Mouse (Mus musculus) heart, embryonic 11.5 days (tissue): ENCODE data around the gene Abce1. TPM values are rescaled to one million over a fixed set of nuclear protein-coding genes. Genes with fewer than 3 reads are reported as not detected.

Source experiments
- ATAC-seq: fragments of 200-750 bp; cut with Nextera tagmentation; replicated peaks from 2 replicates; pipeline ENCODE4 v1.8.0; 2017; ENCODE audit warnings: moderate library complexity; ENCODE audit not compliant: insufficient number of reproducible peaks, low FRiP score, low TSS enrichment
- H3K27ac ChIP-seq: fragments of 300-500 bp; sonication (generic); 2 replicates; pipeline ENCODE4 v1.5.1; 2014; ENCODE audit warnings: mild to moderate bottlenecking, low read depth, low read length
- H3K27me3 ChIP-seq: fragments of 300-500 bp; sonication (generic); 2 replicates; pipeline ENCODE4 v1.6.1; 2014; ENCODE audit warnings: mild to moderate bottlenecking, low read length, mixed read lengths; ENCODE audit not compliant: control insufficient read depth, insufficient read depth
- H3K36me3 ChIP-seq: fragments of 300-500 bp; sonication (generic); 2 replicates; pipeline ENCODE4 v1.6.1; 2014; ENCODE audit warnings: mild to moderate bottlenecking, low read length, moderate library complexity, mixed read lengths; ENCODE audit not compliant: control insufficient read depth, insufficient read depth
- H3K4me1 ChIP-seq: fragments of 300-500 bp; sonication (generic); 2 replicates; pipeline ENCODE4 v1.6.1; 2014; ENCODE audit warnings: low read length; ENCODE audit not compliant: control insufficient read depth, insufficient read depth
- H3K4me2 ChIP-seq: fragments of 300-500 bp; sonication (generic); 2 replicates; pipeline ENCODE4 v1.6.1; 2014; ENCODE audit warnings: mild to moderate bottlenecking, moderate library complexity
- H3K4me3 ChIP-seq: fragments of 300-500 bp; sonication (generic); 2 replicates; pipeline ENCODE4 v1.5.1; 2014; ENCODE audit warnings: low read depth, low read length
- H3K9ac ChIP-seq: fragments of 300-500 bp; sonication (generic); 2 replicates; pipeline ENCODE4 v1.6.1; 2014; ENCODE audit warnings: mild to moderate bottlenecking, low read depth, low read length, moderate library complexity
- H3K9me3 ChIP-seq: fragments of 300-500 bp; sonication (generic); replicated peaks from 2 replicates; pipeline ENCODE4 v1.6.1; 2016; ENCODE audit warnings: low read length; ENCODE audit not compliant: control insufficient read depth
- WGBS: fragments of 180-500 bp; shearing (Covaris S2); extraction: QIAGEN DNeasy Blood & Tissue Kit; methylation state at CpG from one replicate; pipeline ENCODE4 v1.1.7; 2014; ENCODE audit not compliant: insufficient replicate concordance; 5-methylcytosine and 5-hydroxymethylcytosine counted together
- polyA plus RNA-seq: library from polyadenylated mRNA; unstranded; fragments of >200 nt; fragmentation: Nextera tagmentation; extraction: Ambion mirVana; gene quantifications from 2 replicates; pipeline ENCODE4 v1.2.1, GENCODE M21; 2014

Abce1 gene
- polyA plus RNA-seq: 88.0 and 105 TPM in 2 replicates

DNA sequence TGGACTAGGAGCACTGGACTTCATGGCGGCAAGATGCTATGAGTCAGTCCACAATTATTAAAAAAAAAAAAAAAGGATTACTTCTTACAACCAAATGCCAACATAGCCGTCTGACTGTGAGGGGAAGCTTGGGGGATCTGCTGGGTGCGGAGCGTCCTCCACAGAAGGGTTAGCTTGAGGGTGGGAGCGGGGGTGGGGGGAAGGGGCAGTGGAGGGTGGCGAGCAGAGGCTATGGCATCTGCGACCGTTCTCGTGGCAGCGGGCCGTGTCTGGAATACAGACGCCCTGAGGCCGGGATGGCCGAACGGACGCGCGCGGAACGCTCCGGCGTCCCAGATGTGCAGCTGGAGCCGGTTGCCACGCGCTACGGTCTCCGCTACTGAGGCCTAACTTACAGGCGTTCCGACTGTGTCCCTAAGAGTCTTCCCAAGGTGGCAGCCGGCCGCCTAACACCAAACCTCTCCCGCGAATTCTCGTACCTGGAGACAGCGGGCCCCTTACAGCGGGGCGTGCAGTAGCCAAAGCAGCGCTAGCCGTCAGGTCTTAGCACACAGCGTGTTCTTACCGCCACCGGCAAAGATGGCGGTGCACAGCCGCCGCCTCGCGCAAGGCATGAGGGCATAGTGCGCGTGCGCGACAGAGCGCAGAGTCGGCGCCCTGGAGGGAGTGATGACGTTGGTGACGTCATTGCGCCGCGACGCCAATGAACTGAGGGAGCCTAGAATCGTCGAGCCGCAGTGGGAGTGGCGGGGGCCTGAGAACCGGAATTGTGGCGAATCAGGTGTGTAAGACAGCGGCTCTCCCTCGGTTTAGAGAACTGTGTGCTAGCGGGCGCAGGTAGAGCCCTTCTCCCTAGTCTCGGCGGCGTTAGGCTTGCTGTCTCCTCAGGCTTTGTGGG lies at the start of gene Abce1, which contains the start of gene Anapc10:
Gene Abce1, minus strand, starts transcription at position 677 of the 898 bp plus-strand sequence.
Gene Anapc10, plus strand, starts transcription at position 757 of the 898 bp plus-strand sequence.
- Histone ChIP-seq H3K9ac (peak within 1 kb of the TSS; percentile 93), H3K36me3 (peaks cover 4% of the 10 kb centered on the region; the same call in 1 of the 2 replicates), H3K4me2 (peak within 1 kb of the TSS; percentile 83), H3K4me3 (peak within 1 kb of the TSS; percentile 95), H3K4me1 (no peaks in the 10 kb centered on the region), H3K27me3 (no peaks in the 10 kb centered on the region), H3K27ac (peak within 1 kb of the TSS; percentile 73), H3K9me3 (no peaks in the 10 kb centered on the region)
- WGBS: under 1% methylated on average over 73 of the region's 73 CpGs
- ATAC-seq: peak; percentile 98

DNA sequence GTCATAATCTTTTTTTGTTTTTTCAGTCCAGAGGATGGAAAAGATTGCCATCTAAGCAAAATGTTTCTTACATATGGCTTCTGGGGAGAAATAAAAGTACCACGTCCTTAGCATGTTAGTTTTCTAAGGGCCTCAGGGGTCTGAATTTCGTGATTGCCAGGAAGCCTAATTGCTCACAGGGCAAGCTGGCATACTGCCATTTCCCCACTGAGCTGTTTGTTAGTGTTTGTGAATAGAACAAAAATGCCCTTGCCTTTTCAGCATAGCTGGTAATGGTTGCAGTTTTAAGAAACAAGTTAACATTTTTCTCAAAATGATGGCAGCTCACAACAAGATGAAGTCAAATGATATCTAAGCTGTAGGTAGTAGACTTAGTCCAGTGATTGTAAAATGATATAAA lies 38.8 kb upstream of the Abce1 start:
- Histone ChIP-seq H3K9ac (no peak overlapping the region), H3K9me3 (no peaks in the 10 kb centered on the region), H3K4me2 (no peak overlapping the region), H3K27ac (no peak overlapping the region), H3K27me3 (no peaks in the 10 kb centered on the region), H3K4me1 (no peaks in the 10 kb centered on the region), H3K36me3 (0 out of 2 replicates have a peak, but pooled peaks cover 4% of the 10 kb centered on the region), H3K4me3 (no peak overlapping the region)
- no peak for ATAC-seq
- 78% methylated on average over 2 of the region's 2 CpGs for WGBS

DNA sequence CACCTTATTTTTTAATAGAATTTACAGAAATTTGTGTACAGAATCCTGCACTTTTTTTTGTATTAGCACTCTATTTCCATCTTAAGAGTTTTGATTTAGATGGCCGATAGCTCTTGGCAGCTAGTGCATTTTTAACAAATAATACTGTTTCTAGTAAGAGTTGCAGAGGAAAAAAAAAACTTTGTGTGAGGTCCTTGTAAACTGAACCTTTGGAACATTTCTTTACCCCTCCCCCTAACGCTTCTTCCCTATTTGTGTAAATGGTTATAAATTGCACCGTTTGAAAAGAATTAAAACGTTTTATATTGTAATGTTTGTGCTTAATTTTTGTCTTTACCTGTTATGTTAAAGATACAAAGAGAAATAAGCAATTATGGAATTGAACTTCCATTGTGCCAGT lies 37.1 kb upstream of the Abce1 start:
- H3K4me1 ChIP-seq: no peaks in the 10 kb centered on the region
- H3K9ac ChIP-seq: no peak overlapping the region
- ATAC-seq: no peak
- H3K4me3 ChIP-seq: no peak overlapping the region
- H3K4me2 ChIP-seq: no peak overlapping the region
- H3K9me3 ChIP-seq: no peaks in the 10 kb centered on the region
- 73% methylated on average over 4 of the region's 4 CpGs for WGBS
- H3K27ac ChIP-seq: no peak overlapping the region
- H3K36me3 ChIP-seq: 0 out of 2 replicates have a peak, but pooled peaks cover 4% of the 10 kb centered on the region
- H3K27me3 ChIP-seq: no peaks in the 10 kb centered on the region

DNA sequence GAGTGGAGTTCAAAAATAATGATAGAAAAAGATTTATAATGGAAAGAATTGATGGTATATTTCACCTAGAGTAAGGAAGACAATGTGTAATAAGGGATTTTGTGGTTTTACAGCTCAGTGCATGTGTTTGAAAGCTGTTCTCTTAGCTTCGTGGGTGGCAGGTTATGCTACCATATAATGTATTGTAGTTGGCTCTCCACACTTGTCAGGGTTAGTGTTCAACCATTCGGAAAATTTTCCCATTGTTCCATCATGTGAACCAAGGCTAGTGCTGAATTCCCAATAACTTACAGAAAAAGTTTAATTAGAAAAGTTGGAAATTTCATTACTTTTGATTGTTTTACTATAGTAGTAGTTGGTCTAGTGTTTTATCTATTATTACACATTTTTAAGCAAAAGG lies 36.6 kb upstream of the Abce1 start:
- 78% methylated on average over 2 of the region's 2 CpGs for WGBS
- ATAC-seq: no peak

DNA sequence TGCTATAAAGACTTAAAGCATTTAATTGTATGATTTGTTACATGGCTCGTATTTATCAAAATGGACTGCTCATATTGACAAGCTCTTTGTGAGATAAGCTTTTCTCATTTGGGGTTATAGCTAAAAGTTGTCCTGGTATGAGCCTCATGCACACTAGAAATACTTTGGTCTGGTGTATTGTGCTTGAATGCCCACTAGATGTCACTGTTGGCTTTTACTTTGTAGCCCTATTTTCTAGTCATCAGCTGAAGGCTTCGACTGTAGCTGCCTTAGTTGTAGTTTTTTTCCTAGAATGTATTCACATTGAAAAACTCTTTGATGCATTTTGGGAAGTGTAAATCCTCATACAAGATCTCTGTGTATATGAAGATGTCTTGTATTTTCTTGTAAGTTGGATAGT lies 22.8 kb upstream of the Abce1 start:
- ATAC-seq: no peak

More for the DNA sequence above, 36.6 kb upstream of the Abce1 start:
- H3K9me3 ChIP-seq: no peaks in the 10 kb centered on the region
- no peak overlapping the region for H3K27ac ChIP-seq
- 0 out of 2 replicates have a peak, but pooled peaks cover 4% of the 10 kb centered on the region for H3K36me3 ChIP-seq
- H3K4me1 ChIP-seq: no peaks in the 10 kb centered on the region
- H3K9ac ChIP-seq: no peak overlapping the region
- no peaks in the 10 kb centered on the region for H3K27me3 ChIP-seq
- no peak overlapping the region for H3K4me3 ChIP-seq
- H3K4me2 ChIP-seq: no peak overlapping the region

DNA sequence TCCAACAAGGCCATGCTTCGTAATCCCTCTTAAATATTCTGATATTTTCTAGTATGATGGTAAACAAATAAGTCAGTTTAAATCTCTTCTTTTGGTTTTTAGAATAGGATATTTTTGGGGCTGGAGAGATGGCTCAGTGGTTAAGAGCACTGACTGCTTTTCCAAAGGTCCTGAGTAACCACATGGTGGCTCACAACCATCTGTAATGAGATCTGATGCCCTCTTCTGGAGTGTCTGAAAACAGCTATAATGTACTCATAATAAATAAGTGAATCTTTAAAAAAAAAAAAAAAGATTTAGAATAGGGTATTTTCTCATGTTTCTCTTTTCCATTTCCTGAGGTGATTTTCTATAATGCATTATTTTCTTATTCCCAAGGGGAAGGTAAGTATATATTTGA lies 16.4 kb upstream of the Abce1 start:
- H3K4me3 ChIP-seq: no peak overlapping the region
- ATAC-seq: no peak
- no peaks in the 10 kb centered on the region for H3K9me3 ChIP-seq
- no peaks in the 10 kb centered on the region for H3K4me1 ChIP-seq
- no peak overlapping the region for H3K4me2 ChIP-seq
- H3K36me3 ChIP-seq: no peaks in the 10 kb centered on the region
- no peak overlapping the region for H3K9ac ChIP-seq
- H3K27me3 ChIP-seq: no peaks in the 10 kb centered on the region
- H3K27ac ChIP-seq: no peak overlapping the region
- 96% methylated on average over 1 of the region's 1 CpGs for WGBS

More for the DNA sequence above, 22.8 kb upstream of the Abce1 start:
- no peak overlapping the region for H3K27ac ChIP-seq
- 23% methylated on average over 2 of the region's 2 CpGs for WGBS
- H3K4me2 ChIP-seq: no peak overlapping the region
- no peak overlapping the region for H3K4me3 ChIP-seq
- no peaks in the 10 kb centered on the region for H3K9me3 ChIP-seq
- no peaks in the 10 kb centered on the region for H3K36me3 ChIP-seq
- H3K9ac ChIP-seq: no peak overlapping the region
- no peaks in the 10 kb centered on the region for H3K4me1 ChIP-seq
- H3K27me3 ChIP-seq: no peaks in the 10 kb centered on the region

DNA sequence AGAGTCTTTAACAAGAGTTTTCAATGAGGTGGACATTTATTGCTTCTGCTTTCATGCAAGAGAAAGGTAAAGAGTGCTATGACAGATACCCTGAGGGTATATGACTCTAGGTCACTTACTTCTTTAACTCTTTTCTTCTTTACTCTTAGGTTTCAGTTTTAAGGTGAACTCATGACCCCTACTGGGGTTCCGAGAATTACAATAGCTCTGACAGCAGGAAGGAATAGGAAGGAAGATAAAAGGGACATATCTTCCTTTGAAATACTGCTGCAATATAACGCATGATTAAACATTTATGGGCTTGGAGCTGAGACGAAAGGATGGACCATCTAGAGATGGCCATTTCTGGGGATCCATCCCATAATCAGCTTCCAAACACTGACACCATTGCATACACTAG lies 13.0 kb upstream of the Abce1 start:
- no peak for ATAC-seq
- H3K9me3 ChIP-seq: no peaks in the 10 kb centered on the region
- WGBS: 71% methylated on average over 3 of the region's 3 CpGs

DNA sequence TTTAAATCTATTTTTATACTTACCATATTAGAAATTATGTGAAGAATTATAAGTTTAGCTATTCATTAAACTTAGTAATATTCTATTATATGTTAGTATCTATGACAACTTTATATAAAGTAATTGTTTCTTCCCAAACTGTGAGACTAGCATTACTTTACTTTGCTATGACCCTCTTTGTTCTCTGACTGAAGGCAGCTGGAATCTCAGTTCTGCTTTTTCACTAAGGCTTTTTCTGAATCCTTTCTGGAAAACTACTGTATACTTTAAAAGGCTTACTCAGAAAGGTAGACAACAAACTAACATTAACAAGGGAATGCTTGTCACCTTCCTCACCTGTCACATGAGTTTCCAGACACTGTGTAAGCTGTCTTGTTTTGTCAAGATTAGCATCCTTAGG lies 11.8 kb upstream of the Abce1 start:
- H3K9ac ChIP-seq: no peak overlapping the region
- 0 out of 2 replicates have a peak, but pooled peaks cover 6% of the 10 kb centered on the region for H3K36me3 ChIP-seq
- no peak for ATAC-seq
- H3K27ac ChIP-seq: no peak overlapping the region
- H3K4me3 ChIP-seq: no peak overlapping the region
- H3K9me3 ChIP-seq: no peaks in the 10 kb centered on the region
- no peak overlapping the region for H3K4me2 ChIP-seq
- H3K27me3 ChIP-seq: no peaks in the 10 kb centered on the region
- no peaks in the 10 kb centered on the region for H3K4me1 ChIP-seq

More for the DNA sequence above, 13.0 kb upstream of the Abce1 start:
- Histone ChIP-seq H3K27ac (no peak overlapping the region), H3K4me2 (no peak overlapping the region), H3K36me3 (0 out of 2 replicates have a peak, but pooled peaks cover 6% of the 10 kb centered on the region), H3K9ac (no peak overlapping the region), H3K4me3 (no peak overlapping the region), H3K27me3 (no peaks in the 10 kb centered on the region), H3K4me1 (no peaks in the 10 kb centered on the region)
